Mouse (Mus musculus) Muller cell, postnatal 12 days (primary cell): Measurements from ENCODE around the gene Ccr7.
A peak's percentile ranks its signal among the peaks of the same experiment; 100 is the strongest.

Experiments
- DNase-seq: peaks from one replicate; pipeline ENCODE4 v3.0.0-alpha.2; 2015; ENCODE audit errors: inconsistent ontology term

The Ccr7 gene

DNA sequence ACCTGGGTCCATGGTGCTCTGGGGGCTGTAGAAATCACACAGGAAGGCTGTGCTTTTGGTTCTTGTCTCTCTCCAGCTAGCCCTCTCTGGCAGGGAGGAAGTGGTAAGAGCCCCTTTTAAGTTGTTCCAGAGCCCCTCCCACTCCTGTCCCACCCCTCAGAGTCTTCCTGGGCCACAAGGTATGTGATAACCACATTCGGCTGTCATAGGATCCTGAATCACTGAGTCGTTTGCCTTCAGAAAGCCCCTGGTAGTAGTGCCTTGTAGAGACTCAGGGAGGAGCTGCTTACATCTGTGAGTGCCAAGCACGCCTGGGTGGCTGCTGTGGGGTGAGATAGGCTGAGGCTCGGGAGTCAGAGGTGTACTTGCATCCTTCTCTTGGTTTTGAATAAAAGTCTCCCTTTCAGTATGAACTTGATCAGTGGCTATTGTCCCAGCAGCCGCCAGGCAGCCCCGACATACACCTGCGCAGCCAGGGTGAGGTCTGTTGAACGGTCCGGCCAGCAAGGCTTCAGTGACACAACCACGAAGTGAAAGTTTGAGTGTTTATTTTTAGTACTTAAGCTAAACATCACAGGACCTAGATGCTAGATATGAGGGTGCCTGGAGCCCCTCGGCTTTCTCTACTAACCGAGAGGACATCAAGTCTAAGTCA lies at the start of gene Ccr7:
Gene Ccr7 (minus strand): TSS at position 91 of the 655 bp plus-strand sequence.
- DNase-seq = no peak

DNA sequence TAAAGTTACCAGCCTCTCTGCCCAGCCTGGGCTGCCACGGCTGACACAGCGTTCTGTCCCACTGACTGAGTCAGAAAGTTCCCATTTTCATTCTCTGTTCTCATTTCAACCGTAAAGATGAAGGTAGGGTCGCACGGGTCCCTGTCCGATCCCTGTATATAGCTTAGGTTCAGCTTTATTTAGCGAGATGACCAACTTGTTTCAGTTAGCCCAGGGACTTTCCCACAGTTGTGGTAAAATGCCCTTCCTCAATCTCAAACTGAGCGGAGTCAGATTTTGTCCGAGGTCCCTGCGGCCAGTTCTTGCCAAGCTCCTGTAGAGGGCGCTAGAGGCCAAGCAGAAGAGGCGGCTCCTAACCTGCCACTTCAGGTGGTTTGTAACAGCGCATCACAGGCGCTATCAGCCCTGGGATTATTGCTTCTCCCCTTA lies 34.3 kb upstream of the Ccr7 start:
- DNase-seq = peak; percentile 11

DNA sequence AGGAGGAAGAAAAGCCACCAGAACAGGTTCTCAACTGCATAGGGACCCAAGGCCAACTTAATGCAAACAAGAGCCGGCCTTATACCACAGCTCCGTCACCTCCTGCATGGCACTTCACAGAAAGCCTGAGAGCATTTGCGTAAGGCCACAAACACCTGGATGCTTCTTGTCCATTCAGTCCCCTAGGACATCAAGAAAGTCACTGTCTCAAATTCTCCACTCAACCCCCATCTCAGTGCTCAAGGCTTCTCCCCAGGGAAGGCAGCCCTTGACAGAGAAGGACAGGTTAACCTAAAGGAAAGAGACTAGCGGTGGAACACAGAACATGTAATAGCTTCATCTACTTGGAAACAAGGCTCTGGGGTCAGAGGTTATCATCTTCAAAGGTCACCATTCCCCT lies 32.5 kb upstream of the Ccr7 start:
- no peak for DNase-seq

DNA sequence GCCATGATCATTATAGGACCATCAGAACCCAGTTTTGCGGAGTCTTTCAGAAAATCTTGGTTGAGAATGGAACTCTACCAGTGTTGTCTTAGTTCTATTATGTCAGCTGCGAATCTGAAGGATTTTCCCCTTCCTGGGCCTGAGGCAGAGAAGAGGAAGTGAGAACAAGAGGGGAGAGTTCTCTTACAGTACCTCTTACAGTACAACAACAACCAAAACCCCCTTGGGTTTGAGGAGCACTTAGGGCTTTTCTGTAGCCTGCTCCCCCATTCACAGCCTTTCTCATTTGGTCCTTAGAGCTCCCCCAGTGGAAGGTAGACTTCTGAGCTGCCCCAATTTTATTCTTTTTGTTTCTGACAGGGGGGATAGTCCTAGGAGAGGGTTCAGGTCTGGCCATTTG lies 32.0 kb upstream of the Ccr7 start:
- DNase-seq = no peak

DNA sequence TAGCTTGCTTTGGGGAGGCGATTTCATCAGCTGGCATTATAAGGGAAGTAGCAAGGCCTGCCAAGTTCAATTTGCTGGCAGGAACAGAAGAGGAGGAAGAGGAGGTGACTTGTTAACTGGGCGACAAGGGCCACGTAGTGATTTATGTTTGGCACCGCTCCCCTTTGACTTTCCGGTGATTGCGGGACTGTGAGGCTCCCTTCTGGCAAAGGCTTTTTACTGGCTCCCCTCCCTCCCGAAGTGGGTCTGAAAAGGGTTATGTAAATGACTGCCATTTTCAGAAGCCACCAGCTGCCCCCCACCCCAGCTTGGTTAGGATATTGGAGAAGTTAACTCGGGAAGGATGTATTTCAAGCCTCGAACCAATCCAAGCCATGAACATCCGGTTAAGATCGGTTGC lies 27.7 kb upstream of the Ccr7 start:
- no peak for DNase-seq

DNA sequence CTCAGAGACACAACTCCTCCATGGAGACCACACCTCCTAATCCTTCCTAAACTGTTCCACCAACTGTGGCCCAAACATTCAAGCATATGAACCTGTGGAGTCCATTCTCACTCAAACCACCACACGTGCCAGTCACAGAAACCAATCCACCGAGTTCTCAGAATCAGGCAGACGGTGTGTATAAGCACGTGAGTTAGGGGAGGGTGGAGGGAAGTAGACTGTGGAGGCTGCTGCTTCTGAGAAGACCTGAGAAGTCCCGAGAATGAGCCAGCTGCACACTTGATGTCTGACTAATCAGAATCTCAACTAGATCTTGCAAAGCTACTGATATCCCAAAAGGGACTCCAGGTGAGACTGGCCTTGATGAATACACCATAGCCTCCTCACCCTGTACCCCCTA lies 25.2 kb upstream of the Ccr7 start:
- no peak for DNase-seq

DNA sequence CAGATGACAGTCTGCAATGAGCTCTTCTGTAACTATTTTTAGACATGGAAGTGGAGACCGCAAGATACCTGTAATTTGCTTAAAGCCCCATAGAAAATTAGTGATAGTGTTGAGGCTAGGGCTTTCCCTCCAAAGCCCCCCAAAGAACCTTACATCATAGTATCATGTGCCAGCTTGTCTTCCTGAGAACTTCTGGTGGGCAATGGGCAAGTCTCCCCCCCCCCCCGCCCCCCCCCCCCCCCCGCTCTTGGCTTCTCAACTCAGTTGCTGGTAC lies 23.0 kb upstream of the Ccr7 start:
- DNase-seq = no peak

DNA sequence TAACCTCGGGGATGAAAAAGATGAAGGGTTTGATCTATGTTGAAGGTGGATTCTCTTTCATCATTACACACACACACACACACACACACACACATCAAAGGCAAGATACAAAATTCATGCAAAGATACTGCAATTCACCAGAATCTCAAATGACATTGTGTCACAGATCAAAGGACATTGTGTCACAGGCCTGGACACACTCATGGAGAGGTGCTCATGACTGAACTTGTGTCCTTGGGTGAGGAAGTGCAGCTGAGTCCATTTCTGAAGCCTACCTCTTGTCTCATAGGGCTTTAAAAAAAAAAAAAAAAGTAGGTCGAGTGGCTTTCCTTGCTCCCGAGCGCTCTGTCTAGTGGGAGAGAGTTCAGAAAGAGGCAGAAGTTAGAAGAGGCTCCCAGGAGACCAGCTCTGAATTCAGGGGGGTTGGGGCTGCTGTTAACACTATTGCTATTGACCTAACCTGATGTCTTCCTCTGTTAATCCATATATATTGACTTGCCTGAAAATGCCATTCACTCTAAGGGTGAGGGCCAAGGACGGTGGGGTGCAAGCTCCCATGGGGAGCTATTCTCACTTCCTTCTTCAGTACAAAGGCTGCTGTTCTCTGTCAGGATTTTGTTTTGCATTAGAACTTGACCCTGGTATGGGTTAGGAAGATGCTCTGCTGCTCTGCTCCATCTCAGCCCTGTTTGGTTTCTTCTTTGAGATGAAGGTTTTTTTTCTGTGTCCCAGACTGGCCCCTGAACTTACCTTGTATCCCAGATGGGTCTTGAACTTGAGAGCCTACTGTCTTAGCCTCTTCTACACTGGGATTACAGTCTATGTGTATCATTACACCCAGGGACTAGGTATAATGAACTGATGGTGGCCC lies 22.4 kb upstream of the Ccr7 start:
- DNase-seq = no peak

DNA sequence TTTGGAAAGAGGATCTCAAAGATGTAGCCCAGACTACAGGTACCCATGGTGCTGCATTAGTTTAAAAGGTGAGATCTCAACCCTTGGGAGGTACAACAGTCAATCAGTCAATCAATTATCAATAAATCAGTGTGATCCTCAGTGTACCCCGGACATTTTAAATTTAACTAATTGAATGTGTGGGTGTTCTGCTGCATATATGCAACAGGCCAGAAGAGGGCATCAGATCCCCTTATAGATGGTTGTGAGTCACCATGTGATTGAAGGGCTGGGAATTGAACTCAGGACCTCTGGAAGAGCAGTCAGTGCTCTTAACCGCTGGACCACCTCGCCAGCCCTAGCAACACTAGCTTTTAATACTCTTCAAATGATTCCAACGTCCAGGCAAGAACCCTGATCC lies 17.1 kb upstream of the Ccr7 start:
- no peak for DNase-seq

DNA sequence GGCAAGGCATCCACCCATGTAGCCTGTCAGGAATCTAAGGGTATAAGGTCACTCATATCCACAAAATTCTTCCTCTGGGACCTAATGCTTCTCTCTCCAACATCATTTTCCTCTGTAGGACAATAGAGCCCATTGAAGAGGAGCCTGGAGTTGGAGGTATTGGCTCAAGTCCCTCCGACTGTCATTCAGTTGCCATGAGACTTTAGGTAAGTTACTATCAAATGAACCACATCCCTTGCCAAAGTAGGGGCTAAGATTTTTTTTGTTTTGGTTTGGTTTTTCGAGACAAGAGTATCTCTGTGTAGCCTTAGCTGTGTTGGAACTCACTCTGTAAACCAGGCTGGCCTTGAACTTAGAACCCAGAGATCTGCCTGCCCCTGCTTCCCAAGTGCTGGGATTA lies 16.6 kb upstream of the Ccr7 start:
- DNase-seq = no peak

DNA sequence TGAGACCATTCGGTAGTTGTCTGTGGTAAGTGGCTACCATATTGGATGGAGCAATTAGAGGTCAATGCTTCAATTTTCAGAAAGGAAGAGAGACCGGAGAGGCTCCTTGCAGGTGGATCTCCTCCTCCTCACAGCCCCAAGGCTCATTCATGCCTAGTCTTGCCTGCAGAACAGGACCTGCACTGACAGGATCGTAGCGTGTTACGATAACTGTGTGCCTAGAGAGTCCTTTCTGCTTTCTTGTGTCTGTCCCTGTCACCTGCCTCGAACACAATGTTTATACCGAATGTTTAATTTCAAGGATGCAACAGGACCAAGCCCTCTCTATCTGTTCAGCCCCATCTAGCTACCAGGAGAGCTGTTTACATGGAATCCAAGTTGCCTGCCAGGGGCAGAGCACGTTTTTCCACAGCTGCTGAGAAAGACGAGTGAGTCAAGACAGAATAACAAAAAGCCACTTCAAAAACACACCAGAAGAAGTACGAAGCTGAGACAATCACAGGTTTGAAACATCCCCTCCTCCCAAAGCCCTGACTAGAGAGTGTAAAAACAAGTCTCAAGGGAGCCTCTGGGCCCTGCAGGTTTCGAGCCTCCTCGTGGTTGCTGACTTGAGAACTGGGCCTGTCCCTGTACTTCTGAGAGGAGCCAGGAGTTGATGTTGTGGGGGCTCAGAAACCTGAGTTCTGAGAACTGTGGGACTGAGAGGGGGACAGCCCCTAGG lies 15.8 kb upstream of the Ccr7 start:
- DNase-seq = no peak

DNA sequence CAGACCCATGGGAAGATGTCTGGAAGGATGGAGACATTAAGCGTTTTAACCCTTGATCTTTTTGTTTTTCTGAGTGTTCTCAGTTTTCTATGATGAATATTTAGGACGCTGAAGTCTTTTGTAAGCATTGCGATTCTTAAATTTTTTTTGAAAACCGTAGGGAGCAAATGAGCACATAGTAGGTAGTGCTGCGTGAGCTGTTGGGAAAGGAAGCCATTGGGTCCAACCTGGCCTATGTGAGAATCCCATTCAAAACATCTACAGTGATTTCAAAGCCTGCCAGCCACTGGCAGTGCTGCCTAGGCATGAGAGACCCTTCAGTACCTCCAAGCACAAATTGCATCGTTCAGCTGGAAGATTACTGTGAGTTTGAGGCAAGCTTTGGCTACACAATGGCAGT lies 15.1 kb upstream of the Ccr7 start:
- DNase-seq = no peak

DNA sequence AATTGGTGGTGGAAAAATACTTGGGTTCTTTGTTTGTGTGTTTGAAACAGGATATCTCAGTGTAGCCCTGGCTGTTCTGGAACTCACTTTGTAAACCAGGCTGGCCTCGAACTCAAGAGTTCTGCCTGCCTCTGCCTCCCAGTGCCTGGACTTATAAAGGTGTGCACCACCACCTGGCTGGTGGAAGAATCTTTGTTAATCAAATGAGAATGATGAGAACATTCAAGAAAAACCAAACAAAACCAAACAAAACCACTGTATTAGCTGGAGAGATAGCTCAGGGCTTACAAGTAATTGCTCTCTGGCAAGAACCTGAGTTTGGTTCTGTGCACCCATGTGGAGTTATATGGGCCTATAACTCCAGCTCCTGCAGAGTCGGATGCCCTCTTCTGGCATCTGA lies 14.6 kb upstream of the Ccr7 start:
- DNase-seq = no peak

DNA sequence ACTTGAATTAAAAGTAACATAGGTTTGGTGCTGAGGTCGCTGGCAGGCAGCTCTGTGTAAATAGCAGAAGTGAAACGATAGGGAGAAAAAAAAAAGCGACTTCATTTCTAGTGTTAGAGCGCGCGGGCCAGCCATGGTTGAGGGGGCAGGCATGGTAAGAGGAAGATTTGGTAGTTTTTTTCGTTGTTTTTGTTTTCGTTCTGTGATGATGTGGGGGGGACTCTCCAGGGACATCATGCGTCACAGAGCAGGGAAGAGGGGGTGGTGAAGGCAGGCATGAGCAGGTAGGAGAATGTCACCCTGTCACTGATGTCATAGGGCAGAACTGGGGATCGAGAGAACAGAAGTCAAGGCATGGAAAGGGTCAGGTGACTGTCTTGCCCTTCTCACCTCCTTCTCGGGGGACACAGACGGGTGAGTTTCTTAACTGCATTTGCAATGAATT lies 13.2 kb upstream of the Ccr7 start:
- no peak for DNase-seq

DNA sequence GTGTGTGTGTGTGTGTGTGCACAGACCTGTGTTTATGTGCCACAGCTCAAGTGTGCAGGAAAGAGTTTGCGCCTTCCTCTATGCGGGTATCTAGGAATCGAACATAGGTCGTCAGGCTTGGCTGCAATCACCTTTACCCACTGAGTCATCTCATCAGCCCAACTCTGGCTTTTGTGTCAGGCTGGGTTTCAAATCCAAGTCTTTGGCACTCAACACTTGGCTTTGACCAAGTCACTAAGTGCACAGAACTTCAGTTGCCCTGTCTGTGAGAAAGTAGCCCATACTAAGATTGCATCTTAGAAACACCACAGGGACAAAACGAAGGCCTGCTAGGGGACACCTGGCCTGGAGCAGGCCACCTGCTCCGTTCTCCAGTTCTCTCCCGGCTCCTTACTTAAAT lies 12.7 kb upstream of the Ccr7 start:
- DNase-seq = no peak

DNA sequence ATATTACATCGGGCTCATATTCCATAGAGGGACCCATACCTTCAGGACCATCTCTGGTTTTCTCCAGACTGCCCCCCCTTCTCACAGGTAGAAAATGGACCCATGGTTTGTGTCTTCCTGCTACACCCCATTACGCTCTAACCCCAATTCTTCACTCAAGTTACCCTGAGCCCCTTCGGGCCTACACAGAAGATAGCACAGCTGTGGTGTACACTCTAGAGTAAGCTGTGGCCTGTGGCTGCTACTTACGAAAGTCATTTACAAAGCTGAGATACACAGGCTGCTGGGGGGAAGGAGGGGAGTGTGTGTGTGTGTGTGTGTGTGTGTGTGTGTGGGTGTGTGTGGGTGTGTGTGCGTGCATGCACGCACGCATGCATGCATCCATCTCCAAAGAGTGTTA lies 11.4 kb upstream of the Ccr7 start:
- DNase-seq = no peak

DNA sequence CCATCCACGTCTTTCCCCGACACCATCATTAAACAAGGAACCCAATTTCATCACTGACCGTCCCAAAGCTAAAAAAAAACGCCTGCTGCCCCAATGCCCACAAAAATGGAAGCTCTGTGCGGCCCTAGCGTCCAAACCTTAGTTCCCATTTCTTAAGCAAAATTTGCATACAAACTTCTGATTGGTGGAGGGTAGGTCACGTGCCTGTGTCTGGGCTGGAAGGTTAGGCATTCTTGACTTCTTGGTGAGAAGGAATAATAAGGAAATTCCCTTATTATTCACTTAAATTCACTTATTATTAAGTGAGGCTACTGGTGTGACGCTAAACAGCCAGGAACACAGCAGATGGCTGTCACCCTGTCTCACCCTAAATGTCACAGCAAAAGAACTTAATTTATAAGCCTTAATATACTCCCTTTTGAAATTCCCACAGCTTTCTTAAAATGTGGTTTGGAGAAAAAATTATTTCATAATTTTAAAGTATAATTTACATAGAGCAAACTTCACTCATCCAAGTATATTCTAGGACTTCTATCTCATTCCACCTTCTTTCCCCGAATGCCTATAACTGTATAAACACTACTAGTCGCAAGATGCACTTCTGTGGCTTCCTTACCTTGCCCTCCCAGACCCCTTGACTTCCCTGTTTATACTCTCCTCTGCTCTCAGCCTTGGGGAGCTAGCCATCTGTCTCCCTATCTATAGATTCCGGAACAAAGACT lies 10.3 kb upstream of the Ccr7 start:
- no peak for DNase-seq

DNA sequence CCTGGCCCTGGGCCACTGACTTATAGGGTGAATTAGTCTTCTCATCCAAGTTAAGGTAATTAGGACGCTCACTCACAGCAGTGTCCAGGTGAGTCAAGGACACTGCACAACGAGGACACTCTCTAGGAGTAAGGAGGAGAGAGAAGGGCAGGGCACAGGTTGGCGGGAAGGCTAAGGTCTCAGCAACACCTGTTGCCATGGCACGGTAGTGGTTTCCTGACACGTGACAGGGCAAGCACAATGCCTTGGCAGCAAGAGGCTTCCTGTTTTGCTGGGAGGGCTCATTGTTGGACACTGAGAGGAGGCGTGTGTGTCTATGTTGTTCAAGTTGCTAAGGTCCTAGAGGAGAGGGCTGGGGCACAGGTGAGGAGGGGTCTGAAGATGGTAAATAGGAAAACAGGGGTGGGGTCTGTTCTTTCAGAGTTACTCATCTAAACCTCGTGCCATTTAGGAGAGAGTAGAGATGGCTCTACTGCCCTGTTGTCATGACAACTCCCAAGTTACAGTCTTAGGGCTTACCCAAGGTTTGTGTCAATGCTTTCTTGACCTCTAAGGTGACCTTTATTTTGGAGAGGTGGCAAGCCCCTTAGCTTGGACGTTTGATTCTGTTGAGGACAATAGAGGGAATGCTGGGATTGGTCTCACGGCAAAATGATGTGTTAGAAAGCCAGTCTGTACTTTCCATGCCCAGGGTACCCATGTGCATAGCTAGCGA lies 8.3 kb upstream of the Ccr7 start:
- no peak for DNase-seq

DNA sequence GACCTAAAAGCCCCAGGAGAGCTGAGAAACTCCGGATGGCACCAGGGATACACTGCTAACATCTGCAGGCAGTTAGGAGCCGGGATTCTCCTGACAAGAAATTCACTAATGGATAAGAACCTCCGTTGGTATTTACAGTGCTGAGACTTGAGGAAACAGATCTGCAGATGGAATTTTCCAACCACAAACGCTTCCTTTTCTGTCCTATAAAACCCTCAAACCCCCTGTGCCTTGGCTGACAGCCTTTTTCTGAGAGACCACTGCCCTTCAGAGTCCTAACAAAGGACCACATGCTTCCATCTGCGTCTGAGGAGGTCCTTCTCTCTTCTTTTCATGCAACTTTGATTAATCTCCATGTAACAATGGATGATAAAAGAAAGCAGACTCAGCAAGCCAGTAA lies 6.8 kb upstream of the Ccr7 start:
- DNase-seq = no peak

DNA sequence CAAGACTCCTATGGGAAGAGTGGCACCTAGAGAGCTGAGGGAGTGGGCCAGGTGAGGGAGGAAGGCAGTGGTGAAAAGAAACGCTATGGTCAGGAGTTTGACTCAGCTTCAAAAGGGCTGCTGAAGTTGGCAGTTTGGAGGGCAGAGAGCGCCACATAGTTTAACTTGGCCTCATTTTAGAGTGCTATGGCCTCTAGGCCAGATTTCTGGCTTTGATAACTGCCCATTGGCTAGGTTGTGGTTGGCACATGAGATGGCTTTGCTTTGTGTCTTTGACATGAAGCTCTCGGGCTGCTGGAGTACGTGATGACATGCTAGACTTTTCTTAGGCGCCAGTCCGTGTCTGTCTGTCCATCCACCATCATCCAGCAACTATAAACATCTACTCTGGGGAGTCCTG lies 5.4 kb upstream of the Ccr7 start:
- DNase-seq = no peak

DNA sequence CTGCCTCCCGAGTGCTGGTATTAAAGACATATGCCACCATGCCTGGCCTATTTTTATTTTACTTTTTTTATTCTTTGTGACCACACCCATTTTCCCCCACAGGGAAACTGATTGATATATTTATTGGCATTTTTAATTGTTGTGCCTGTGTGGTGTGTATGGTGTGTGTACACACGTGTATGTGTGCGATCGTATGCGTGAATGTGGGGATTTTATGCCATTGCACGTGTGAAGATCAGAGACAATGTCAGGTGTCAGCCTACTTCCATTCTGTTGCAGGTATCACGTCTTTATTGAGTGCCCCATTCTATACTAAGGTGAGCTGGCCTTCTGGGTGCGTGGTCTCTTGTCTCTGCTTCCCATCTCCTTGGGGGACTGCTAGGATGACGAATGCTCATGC lies 940 bp upstream of the Ccr7 start:
- no peak for DNase-seq
